Comparison of ENCODE assay signal across 7 mouse cellular contexts in the genomic region with DNA sequence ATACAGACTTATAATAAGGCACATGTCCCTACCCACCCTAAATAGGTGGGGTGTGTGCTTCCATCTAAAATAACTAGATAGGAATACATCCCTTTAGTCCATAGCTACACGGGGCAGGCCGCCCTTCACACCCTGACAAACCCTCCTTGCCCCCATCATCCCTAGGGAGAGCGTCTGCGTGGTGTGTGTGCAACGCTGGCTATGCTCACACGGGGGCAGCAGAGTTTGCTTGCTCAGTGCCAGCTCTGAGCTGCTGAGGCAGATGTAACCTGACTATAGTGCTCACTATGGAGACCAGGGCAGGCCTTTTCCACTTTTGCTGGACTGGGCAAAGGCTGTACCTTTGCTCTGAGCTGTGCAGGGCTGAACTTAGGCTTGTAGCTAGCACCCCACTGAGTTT. TPM values are rescaled to one million over a fixed set of nuclear protein-coding genes. Genes with fewer than 3 reads are reported as not detected.
DNase-seq lines count a peak whose midpoint lies in the region; ATAC-seq and TF ChIP-seq lines count a peak whose summit lies in the region.

No protein-coding gene starts in this region.

- no peak overlapping the region; the same call in 1 of the 2 replicates for H3K4me2 ChIP-seq in CH12.LX (ENCODE audit: insufficient read depth, low read depth, poor library complexity, severe bottlenecking)
- H3K4me2 ChIP-seq in forebrain, embryonic 13.5 days, result no peak overlapping the region
- no peak overlapping the region for H3K4me2 ChIP-seq in hindbrain, embryonic 14.5 days (replicated peaks)

- intact Hi-C loops in left cerebral cortex, adult 2 months (cut with DNase I), result loop anchor here (2.0 to 10.0 kb wide), 5 partner anchors 182 to 758 kb away; no protein-coding TSS in a partner anchor

- peak overlapping the region; percentile 11; the same call in 1 of the 2 replicates for H3K9ac ChIP-seq in CH12.LX (ENCODE audit: insufficient read depth, low read depth)
- H3K9ac ChIP-seq in forebrain, embryonic 13.5 days, result no peak overlapping the region
- no peak overlapping the region for H3K9ac ChIP-seq in hindbrain, embryonic 14.5 days

- no peaks in the 10 kb centered on the region for H3K27me3 ChIP-seq in CH12.LX (replicated peaks)
- H3K27me3 ChIP-seq in forebrain, embryonic 13.5 days, result no peaks in the 10 kb centered on the region
- H3K27me3 ChIP-seq in hindbrain, embryonic 14.5 days (ENCODE audit: control insufficient read depth, insufficient read depth, low read length), result no peaks in the 10 kb centered on the region

- no peak for TF ChIP-seq EP300 in CH12.LX (IDR thresholded peaks at IDR 0.05; ENCODE audit: low read length)

- H3K9me3 ChIP-seq in CH12.LX (replicated peaks; ENCODE audit: low read length), result no peaks in the 10 kb centered on the region
- H3K9me3 ChIP-seq in forebrain, embryonic 13.5 days (replicated peaks), result no peaks in the 10 kb centered on the region; the same call in 1 of the 2 replicates
- no peaks in the 10 kb centered on the region for H3K9me3 ChIP-seq in hindbrain, embryonic 14.5 days (ENCODE audit: control insufficient read depth, low read length)

- peak overlapping the region; percentile 85 for H3K27ac ChIP-seq in CH12.LX (ENCODE audit: insufficient read depth, low read depth)
- H3K27ac ChIP-seq in forebrain, embryonic 13.5 days, result no peak overlapping the region
- H3K27ac ChIP-seq in hindbrain, embryonic 14.5 days, result no peak overlapping the region
- H3K27ac ChIP-seq in left cerebral cortex, adult 2 months, result no peak overlapping the region

- ATAC-seq in forebrain, embryonic 13.5 days, result peak; percentile 41
- peak; percentile 10; the same call in 1 of the 2 replicates for ATAC-seq in hindbrain, embryonic 14.5 days (ENCODE audit: low FRiP score)
- peak; percentile 22 for ATAC-seq in megakaryocyte, adult 5-6 weeks (ENCODE audit: poor library complexity, severe bottlenecking)

- peak; percentile 98 for TF ChIP-seq RAD21 in CH12.LX (IDR thresholded peaks at IDR 0.05; ENCODE audit: low read depth, low read length)

- in situ Hi-C loops in CH12.LX (cut with MboI; ENCODE audit: low pct_ligation_motif_present, low pct_unique_long_range_greater_than_20kb, low sequenced_read_pairs), result loop anchor here (5.0 to 25.0 kb wide), 4 partner anchors 35 to 1950 kb away; no protein-coding TSS in a partner anchor

- no peaks in the 10 kb centered on the region for H3K79me2 ChIP-seq in CH12.LX (replicated peaks; ENCODE audit: control insufficient read depth, extremely low read depth, insufficient read depth, poor library complexity, severe bottlenecking)

- WGBS in forebrain, embryonic 13.5 days, result 37% methylated on average over 6 of the region's 6 CpGs
- WGBS in hindbrain, embryonic 14.5 days, result 32% methylated on average over 6 of the region's 6 CpGs

- peaks cover 41 to 62% of the 10 kb centered on the region in 2 experiments for H3K4me1 ChIP-seq in CH12.LX (ENCODE audit: control insufficient read depth in 1 of 2, insufficient read depth in 2 of 2)
- no peaks in the 10 kb centered on the region for H3K4me1 ChIP-seq in forebrain, embryonic 13.5 days
- H3K4me1 ChIP-seq in hindbrain, embryonic 14.5 days (replicated peaks; ENCODE audit: control insufficient read depth, insufficient read depth, low read length), result no peaks in the 10 kb centered on the region

- peak overlapping the region in 1 of 3 experiments; percentile 11 for H3K4me3 ChIP-seq in CH12.LX (replicated peaks in 1 of 3; ENCODE audit: low read depth in 2 of 3, low read length in 2 of 3, poor library complexity in 1 of 3)
- no peak overlapping the region for H3K4me3 ChIP-seq in forebrain, embryonic 13.5 days
- no peak overlapping the region for H3K4me3 ChIP-seq in hindbrain, embryonic 14.5 days (replicated peaks; ENCODE audit: low read length)
- H3K4me3 ChIP-seq in left cerebral cortex, adult 2 months, result no peak overlapping the region

- DNase-seq in CH12.LX (ENCODE audit: extremely low read depth), result peak; percentile 91
- DNase-seq in T-cell, adult 2 months (ENCODE audit: low spot score), result peak; percentile 43
- peak; percentile 58 for DNase-seq in hindbrain, embryonic 14.5 days (ENCODE audit: low spot score)
- DNase-seq in left cerebral cortex, adult 2 months (ENCODE audit: extremely low spot score in 1 of 2, low spot score in 2 of 2), result peak; percentile 55 to 65
- DNase-seq in right cerebral cortex, postnatal 25 days, result peak; percentile 36

- peak in 1 of 2 experiments; percentile 94; a peak in 2 of 4 replicates for TF ChIP-seq CTCF in CH12.LX (conservative IDR thresholded peaks at IDR 0.05 in 1 of 2, IDR thresholded peaks at IDR 0.05 in 1 of 2; ENCODE audit: low read depth in 2 of 2, low read length in 2 of 2)
- TF ChIP-seq CTCF in left cerebral cortex, adult 2 months (IDR thresholded peaks at IDR 0.05), result peak; percentile 62

- TF ChIP-seq POLR2A in CH12.LX (IDR thresholded peaks at IDR 0.05; ENCODE audit: low read depth, low read length), result peak; percentile 40

- H3K36me3 ChIP-seq in CH12.LX (replicated peaks in 1 of 2; ENCODE audit: control insufficient read depth in 1 of 2, insufficient read depth in 1 of 2, low read length in 1 of 2), result no peaks in the 10 kb centered on the region
- H3K36me3 ChIP-seq in forebrain, embryonic 13.5 days (ENCODE audit: poor library complexity, severe bottlenecking), result no peaks in the 10 kb centered on the region
- no peaks in the 10 kb centered on the region for H3K36me3 ChIP-seq in hindbrain, embryonic 14.5 days (replicated peaks; ENCODE audit: control insufficient read depth, insufficient read depth)

- dilution Hi-C loops in CH12.LX (cut with MboI; ENCODE audit: extremely low pct_ligation_motif_present, extremely low pct_unique_long_range_greater_than_20kb, low sequenced_read_pairs), result no loop called here

TF ChIP-seq in CH12.LX, 34 proteins besides CTCF, POLR2A, EP300 and RAD21 (continues in another document):
- TF ChIP-seq HCFC1 (IDR thresholded peaks at IDR 0.05; ENCODE audit: low read depth, low read length) (no peak), SMC3 (IDR thresholded peaks at IDR 0.05; ENCODE audit: low read depth, low read length) (peak; percentile 91), ZKSCAN1 (IDR thresholded peaks at IDR 0.05; ENCODE audit: borderline replicate concordance, low read depth, low read length) (no peak), ELF1 (IDR thresholded peaks at IDR 0.05; ENCODE audit: low read depth, low read length) (no peak), SIN3A (IDR thresholded peaks at IDR 0.05; ENCODE audit: low read length) (peak; percentile 2; the same call in 1 of the 2 replicates), MAZ (IDR thresholded peaks at IDR 0.05; ENCODE audit: low read depth, low read length) (peak; percentile 78), UBTF (IDR thresholded peaks at IDR 0.05; ENCODE audit: low read depth, low read length) (no peak), RCOR1 (conservative IDR thresholded peaks at IDR 0.05; ENCODE audit: low read depth, low read length) (no peak), CHD1 (IDR thresholded peaks at IDR 0.05; ENCODE audit: low read depth, low read length) (no peak), TCF12 (IDR thresholded peaks at IDR 0.05; ENCODE audit: low read depth, low read length) (peak; percentile 62; the same call in 1 of the 2 replicates), ZC3H11A (IDR thresholded peaks at IDR 0.05; ENCODE audit: low read depth, low read length) (peak; percentile 74), JUND (conservative IDR thresholded peaks at IDR 0.05; ENCODE audit: low read depth, low read length) (no peak), GABPA (IDR thresholded peaks at IDR 0.05; ENCODE audit: insufficient replicate concordance, low read depth, low read length) (no peak), TBP (conservative IDR thresholded peaks at IDR 0.05; ENCODE audit: low read depth, low read length) (0 out of 2 replicates have a peak, but pooled peaks have one; percentile 7), E2F4 (IDR thresholded peaks at IDR 0.05; ENCODE audit: insufficient replicate concordance, low read depth, low read length) (no peak), JUN (IDR thresholded peaks at IDR 0.05; ENCODE audit: insufficient read depth, low read depth, low read length) (no peak), BHLHE40 (IDR thresholded peaks at IDR 0.05; ENCODE audit: low read depth, low read length) (peak; percentile 22; the same call in 1 of the 2 replicates), ZMIZ1 (IDR thresholded peaks at IDR 0.05; ENCODE audit: low read depth, low read length) (no peak), IRF4 (IDR thresholded peaks at IDR 0.05; ENCODE audit: low read depth, low read length) (peak; percentile 38; the same call in 1 of the 2 replicates), MAX (IDR thresholded peaks at IDR 0.05; ENCODE audit: low read length) (no peak), USF1 (IDR thresholded peaks at IDR 0.05; ENCODE audit: low read depth, low read length) (no peak), MXI1 (IDR thresholded peaks at IDR 0.05; ENCODE audit: low read depth, low read length) (no peak; the same call in 1 of the 2 replicates), NELFE (IDR thresholded peaks at IDR 0.05; ENCODE audit: low read depth, low read length) (peak; percentile 40; the same call in 1 of the 2 replicates), MAFK (IDR thresholded peaks at IDR 0.05; ENCODE audit: insufficient replicate concordance, low read length) (0 out of 2 replicates have a peak, but pooled peaks have one; percentile 38), NRF1 (IDR thresholded peaks at IDR 0.05; ENCODE audit: low read depth, low read length) (peak; percentile 25; the same call in 1 of the 2 replicates), KAT2A (IDR thresholded peaks at IDR 0.05; ENCODE audit: insufficient replicate concordance, low read length) (0 out of 2 replicates have a peak, but pooled peaks have one; percentile 42), POLR2AphosphoS2 (IDR thresholded peaks at IDR 0.05; ENCODE audit: low read depth, low read length) (0 out of 2 replicates have a peak, but pooled peaks have one; percentile 3), ZNF384 (IDR thresholded peaks at IDR 0.05; ENCODE audit: low read depth, low read length) (no peak), USF2 (conservative IDR thresholded peaks at IDR 0.05; ENCODE audit: low read depth, low read length) (no peak), MEF2A (IDR thresholded peaks at IDR 0.05; ENCODE audit: borderline replicate concordance, low read depth, low read length) (peak; percentile 63; the same call in 1 of the 2 replicates)

RNA-seq across cellular contexts. Expression of a gene that starts 37.0 kb away (rescaled TPM):
- total RNA-seq in CH12.LX (2012; rRNA removed) (not detected in 2 replicates), CH12.LX (2014; rRNA removed) (not detected in 2 replicates)
- polyA plus RNA-seq in CH12.LX (2012; ENCODE audit: insufficient read length, low read depth), result not detected in 2 replicates
- 23.9 and 27.8 TPM in 2 replicates for polyA plus RNA-seq in forebrain, embryonic 13.5 days (2015; fragmentation: Nextera tagmentation; extraction: Ambion mirVana)
- polyA plus RNA-seq in hindbrain, embryonic 14.5 days (2014; fragmentation: Nextera tagmentation; extraction: Ambion mirVana), result 28.0 and 33.4 TPM in 2 replicates
- 10 to 100 TPM; 27.8 to 28.6 TPM for total RNA-seq in left cerebral cortex, adult 2 months (2021)
- total RNA-seq in megakaryocyte, adult 5-6 weeks (2015), result 0.69 TPM in 1 of 2 replicates, not detected in the other
- total RNA-seq in megakaryocyte, adult 5-6 weeks (2017), result not detected in 2 replicates

Comparison
In these comparisons a context has a peak if more than half of its experiments do, and no peak if none do; other contexts are left out.
1. DNase-seq: peak in every context shown above with its lines; median percentile 91 in CH12.LX; 60 in left cerebral cortex, adult 2 months; 58 in hindbrain, embryonic 14.5 days; 43 in T-cell, adult 2 months; 36 in right cerebral cortex, postnatal 25 days.
2. RNA of a gene that starts 37.0 kb away (total RNA-seq): 27.8 to 28.6 TPM in left cerebral cortex, adult 2 months; 0.69 TPM in megakaryocyte, adult 5-6 weeks and not detected in CH12.LX; every median in the first group is over 10 times any median in the second.
3. Peak in every context shown above with its lines, with median percentiles within 50 percentile points of each other: ATAC-seq.